Mouse (Mus musculus) G1E (cell line): ENCODE results near the gene Shoc2.

ENCODE experiments used
- CTCF ChIP-seq: IDR thresholded peaks from 2 replicates; pipeline ENCODE4 v1.5.1; 2012; ENCODE audit warnings: low read depth, low read length, inconsistent platforms, mixed read lengths
- GATA1 ChIP-seq: IDR thresholded peaks from 2 replicates; pipeline ENCODE4 v1.6.1; 2012; ENCODE audit warnings: borderline replicate concordance, low read length, inconsistent platforms, mixed read lengths
- GATA2 ChIP-seq: IDR thresholded peaks from 2 replicates; pipeline ENCODE4 v1.6.1; 2012; ENCODE audit warnings: low read depth, low read length, inconsistent platforms, borderline replicate concordance
- POLR2AphosphoS5 ChIP-seq: IDR thresholded peaks from 2 replicates; pipeline ENCODE4 v1.6.1; 2012; ENCODE audit warnings: low read depth, low read length, inconsistent platforms; ENCODE audit not compliant: insufficient replicate concordance
- TAL1 ChIP-seq: conservative IDR thresholded peaks from 2 replicates; pipeline ENCODE4 v1.6.1; 2012; ENCODE audit warnings: low read depth, low read length, inconsistent platforms, mixed read lengths

GRCm38 (mm10) chr19:54081303-54081702, 137.2 kb downstream of the Shoc2 start:
- TF ChIP-seq TAL1 (no peak), CTCF (no peak), GATA1 (no peak), POLR2AphosphoS5 (no peak), GATA2 (no peak)
